Mouse (Mus musculus): ENCODE measurements around the gene Ptcd1. TPM values are rescaled to one million over a fixed set of nuclear protein-coding genes. Genes with fewer than 3 reads are reported as not detected.
"Not testable (repeated sequence)": the region's sequence is repeated elsewhere in the genome, so short reads cannot be mapped to it uniquely, and the experiment has no call there.

Ptcd1 gene
- 15.1 and 15.3 TPM in 2 replicates for total RNA-seq (2017)

GRCm38 (mm10) chr5:145166536-145167305, at the start of gene Ptcd1, which contains the start of gene Cpsf4:
Gene Ptcd1 (minus strand): TSS chr5:145167108.
Gene Cpsf4 (plus strand): TSS chr5:145167213.
- ATAC-seq (replicated peaks; ENCODE audit: low read depth, poor library complexity, severe bottlenecking) = peak; percentile 92

GRCm38 (mm10) chr5:145214679-145215078, 47.8 kb upstream of the Ptcd1 start:
- peak; percentile 63; the same call in 1 of the 2 replicates for ATAC-seq (replicated peaks; ENCODE audit: low read depth, poor library complexity, severe bottlenecking)

GRCm38 (mm10) chr5:145213505-145213904, 46.6 kb upstream of the Ptcd1 start:
- no peak for ATAC-seq (replicated peaks; ENCODE audit: low read depth, poor library complexity, severe bottlenecking)

GRCm38 (mm10) chr5:145212216-145212615, 45.3 kb upstream of the Ptcd1 start:
- ATAC-seq (replicated peaks; ENCODE audit: low read depth, poor library complexity, severe bottlenecking) = no peak

- ATAC-seq (replicated peaks; ENCODE audit: low read depth, poor library complexity, severe bottlenecking) = no peak
These were observed 44.4 kb upstream of the Ptcd1 start for GRCm38 (mm10) chr5:145211340-145211739.

- ATAC-seq (replicated peaks; ENCODE audit: low read depth, poor library complexity, severe bottlenecking) = not testable (repeated sequence)
These were observed 41.5 kb upstream of the Ptcd1 start for GRCm38 (mm10) chr5:145208391-145208790.

GRCm38 (mm10) chr5:145207954-145208353, 41.0 kb upstream of the Ptcd1 start:
- no peak for ATAC-seq (replicated peaks; ENCODE audit: low read depth, poor library complexity, severe bottlenecking)

- no peak for ATAC-seq (replicated peaks; ENCODE audit: low read depth, poor library complexity, severe bottlenecking)
These were observed 40.5 kb upstream of the Ptcd1 start for GRCm38 (mm10) chr5:145207385-145207784.

GRCm38 (mm10) chr5:145205041-145205440, 38.1 kb upstream of the Ptcd1 start:
- no peak for ATAC-seq (replicated peaks; ENCODE audit: low read depth, poor library complexity, severe bottlenecking)

GRCm38 (mm10) chr5:145203936-145204691, 37.2 kb upstream of the Ptcd1 start, which contains the start of gene Zkscan5:
Gene Zkscan5 (plus strand): TSS chr5:145204562.
- ATAC-seq (replicated peaks; ENCODE audit: low read depth, poor library complexity, severe bottlenecking) = peak; percentile 83

- ATAC-seq (replicated peaks; ENCODE audit: low read depth, poor library complexity, severe bottlenecking) = no peak
These were observed 35.5 kb upstream of the Ptcd1 start for GRCm38 (mm10) chr5:145202446-145202845.

- ATAC-seq (replicated peaks; ENCODE audit: low read depth, poor library complexity, severe bottlenecking) = peak; percentile 59
These were observed 34.5 kb upstream of the Ptcd1 start, which contains the start of gene Zkscan14 for GRCm38 (mm10) chr5:145201321-145201991. Gene Zkscan14 (minus strand): TSS chr5:145201868.

- ATAC-seq (replicated peaks; ENCODE audit: low read depth, poor library complexity, severe bottlenecking) = no peak
These were observed 33.5 kb upstream of the Ptcd1 start for GRCm38 (mm10) chr5:145200387-145200786.

GRCm38 (mm10) chr5:145191962-145192361, 25.1 kb upstream of the Ptcd1 start, which contains the start of gene Atp5j2:
Gene Atp5j2 (minus strand): TSS chr5:145192062.
- ATAC-seq (replicated peaks; ENCODE audit: low read depth, poor library complexity, severe bottlenecking) = no peak

GRCm38 (mm10) chr5:145190875-145191798, 24.2 kb upstream of the Ptcd1 start:
- ATAC-seq (replicated peaks; ENCODE audit: low read depth, poor library complexity, severe bottlenecking) = peak; percentile 98

- ATAC-seq (replicated peaks; ENCODE audit: low read depth, poor library complexity, severe bottlenecking) = no peak
These were observed 23.5 kb upstream of the Ptcd1 start for GRCm38 (mm10) chr5:145190373-145190772.

- ATAC-seq (replicated peaks; ENCODE audit: low read depth, poor library complexity, severe bottlenecking) = no peak
These were observed 22.5 kb upstream of the Ptcd1 start for GRCm38 (mm10) chr5:145189416-145189815.

GRCm38 (mm10) chr5:145185244-145185643, 18.3 kb upstream of the Ptcd1 start:
- no peak for ATAC-seq (replicated peaks; ENCODE audit: low read depth, poor library complexity, severe bottlenecking)

- no peak for ATAC-seq (replicated peaks; ENCODE audit: low read depth, poor library complexity, severe bottlenecking)
These were observed 11.6 kb upstream of the Ptcd1 start for GRCm38 (mm10) chr5:145178461-145178980.
